Mouse (Mus musculus): Measurements from ENCODE around the gene Fam78a. TPM values are rescaled to one million over a fixed set of nuclear protein-coding genes. Genes with fewer than 3 reads are reported as not detected.

The Fam78a gene
- polyA plus RNA-seq, 2 experiments = 8.9 to 9.8 TPM

DNA sequence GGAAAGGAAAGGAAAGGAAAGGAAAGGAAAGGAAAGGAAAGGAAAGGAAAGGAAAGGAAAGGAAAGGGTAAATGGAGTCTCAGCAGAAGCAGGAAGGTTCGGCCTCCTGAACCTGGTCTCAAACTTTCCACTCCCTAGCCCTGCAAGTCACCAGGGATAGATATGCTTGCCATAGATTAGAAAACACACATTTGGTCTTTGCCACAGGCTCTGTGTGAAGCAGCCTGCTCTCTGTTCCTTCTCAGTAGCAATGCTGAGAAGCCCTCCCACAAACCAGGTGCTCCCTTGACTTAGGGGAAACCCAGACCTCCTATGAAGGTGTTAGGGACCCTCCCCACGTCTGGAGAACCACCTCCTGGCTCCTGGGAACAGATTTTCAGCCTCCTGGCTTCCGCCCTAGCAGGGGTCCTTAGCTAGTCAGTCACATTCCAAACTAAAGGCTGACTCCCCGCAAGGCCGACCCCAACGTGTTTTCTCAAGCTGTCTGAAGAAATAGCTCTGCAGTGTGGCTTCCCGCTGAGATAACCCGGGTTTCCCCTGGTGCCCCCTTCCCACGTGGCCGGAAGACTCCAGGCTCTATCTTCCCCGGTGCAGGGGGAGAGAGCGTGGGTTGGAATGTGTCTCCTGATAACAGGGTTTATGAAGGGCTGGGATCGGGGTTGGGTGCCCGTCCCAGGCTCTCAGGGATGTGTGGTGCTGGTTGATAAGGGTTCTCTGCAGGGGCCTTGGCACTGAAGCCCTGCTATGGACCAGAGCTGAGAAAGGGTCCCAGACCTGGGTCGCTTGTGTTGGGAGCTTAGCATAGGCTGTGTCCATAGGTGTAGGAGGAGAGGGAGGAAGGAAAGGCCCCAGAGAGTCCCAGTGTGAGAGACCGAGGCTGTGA, 43.2 kb upstream of the Fam78a start:
- H3K9ac ChIP-seq (replicated peaks) = peak overlapping the region; percentile 94

GRCm38 (mm10) chr2:32121785-32122184, 37.1 kb upstream of the Fam78a start:
- H3K4me2 ChIP-seq (ENCODE audit: low read depth) = no peak overlapping the region
- no peak overlapping the region for H3K9ac ChIP-seq (replicated peaks)
- no peaks in the 10 kb centered on the region for H3K9me3 ChIP-seq (ENCODE audit: control insufficient read depth, low read length)
- H3K27me3 ChIP-seq (ENCODE audit: control insufficient read depth, insufficient read depth, low read length) = no peaks in the 10 kb centered on the region
- DNase-seq (ENCODE audit: low read depth in 3 of 3, low spot score in 3 of 3) (no peak), ATAC-seq (ENCODE audit: insufficient read depth) (no peak)
- TF ChIP-seq EP300 (IDR thresholded peaks at IDR 0.05; ENCODE audit: low read depth) (no peak), CTCF (IDR thresholded peaks at IDR 0.05; ENCODE audit: low read depth) (no peak)
- 78% methylated on average over 2 of the region's 2 CpGs for WGBS (ENCODE audit: insufficient replicate concordance)
- H3K27ac ChIP-seq = no peak overlapping the region
- H3K4me1 ChIP-seq (replicated peaks; ENCODE audit: control insufficient read depth in 2 of 2, insufficient read depth in 2 of 2, low read length in 1 of 2) = peaks cover 27 to 35% of the 10 kb centered on the region in 2 experiments
- H3K36me3 ChIP-seq (replicated peaks; ENCODE audit: control insufficient read depth, insufficient read depth, low read depth) = no peaks in the 10 kb centered on the region
- H3K4me3 ChIP-seq (ENCODE audit: insufficient read depth in 1 of 2, low read depth in 2 of 2, low read length in 2 of 2) = no peak overlapping the region

More for the DNA sequence above, 43.2 kb upstream of the Fam78a start:
- Histone ChIP-seq H3K9me3 (ENCODE audit: control insufficient read depth, low read length) (no peaks in the 10 kb centered on the region), H3K4me2 (ENCODE audit: low read depth) (peak overlapping the region; percentile 98), H3K27me3 (ENCODE audit: control insufficient read depth, insufficient read depth, low read length) (no peaks in the 10 kb centered on the region), H3K4me3 (ENCODE audit: insufficient read depth in 1 of 2, low read depth in 2 of 2, low read length in 2 of 2) (peak overlapping the region; percentile 41 to 53), H3K27ac (peak overlapping the region; percentile 100), H3K4me1 (replicated peaks; ENCODE audit: control insufficient read depth in 2 of 2, insufficient read depth in 2 of 2, low read length in 1 of 2) (peaks cover 72 to 76% of the 10 kb centered on the region in 2 experiments), H3K36me3 (replicated peaks; ENCODE audit: control insufficient read depth, insufficient read depth, low read depth) (no peaks in the 10 kb centered on the region)
- DNase-seq (ENCODE audit: low read depth in 3 of 3, low spot score in 3 of 3) (peak; percentile 98), ATAC-seq (ENCODE audit: insufficient read depth) (peak; percentile 95)
- TF ChIP-seq CTCF (IDR thresholded peaks at IDR 0.05; ENCODE audit: low read depth) (no peak), EP300 (IDR thresholded peaks at IDR 0.05; ENCODE audit: low read depth) (peak; percentile 98)
- 5% methylated on average over 16 of the region's 16 CpGs for WGBS (ENCODE audit: insufficient replicate concordance)

DNA sequence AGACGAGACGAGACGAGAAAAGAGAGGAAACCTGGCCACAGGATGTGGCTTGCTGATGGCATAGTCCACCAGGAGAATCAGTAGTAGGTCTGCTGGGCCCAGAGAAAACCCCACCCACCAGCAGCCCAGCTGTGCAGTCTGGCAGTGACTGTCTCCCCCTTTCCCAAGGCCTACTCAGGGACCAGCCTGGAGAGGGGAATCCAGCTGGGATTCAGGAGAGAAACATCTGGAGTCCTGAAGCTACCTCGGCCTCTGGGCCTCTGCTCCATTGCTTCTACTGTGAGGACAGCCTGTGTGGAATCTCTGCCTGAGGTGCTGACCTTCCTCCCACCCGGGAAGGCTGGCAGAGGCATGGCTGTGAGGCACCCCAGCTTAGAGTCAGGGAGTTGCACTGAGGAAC, 36.5 kb upstream of the Fam78a start:
- Histone ChIP-seq H3K27ac (peak overlapping the region; percentile 61), H3K9ac (replicated peaks) (peak overlapping the region; percentile 34), H3K4me1 (replicated peaks; ENCODE audit: control insufficient read depth in 2 of 2, insufficient read depth in 2 of 2, low read length in 1 of 2) (peaks cover 25 to 36% of the 10 kb centered on the region in 2 experiments), H3K9me3 (ENCODE audit: control insufficient read depth, low read length) (no peaks in the 10 kb centered on the region), H3K36me3 (replicated peaks; ENCODE audit: control insufficient read depth, insufficient read depth, low read depth) (no peaks in the 10 kb centered on the region), H3K4me3 (ENCODE audit: insufficient read depth in 1 of 2, low read depth in 2 of 2, low read length in 2 of 2) (no peak overlapping the region; a peak in 1 of 4 replicates), H3K27me3 (ENCODE audit: control insufficient read depth, insufficient read depth, low read length) (no peaks in the 10 kb centered on the region), H3K4me2 (ENCODE audit: low read depth) (peak overlapping the region; percentile 25)
- no peak for TF ChIP-seq CTCF (IDR thresholded peaks at IDR 0.05; ENCODE audit: low read depth)
- peak; percentile 24; the same call in 1 of the 2 replicates for ATAC-seq (ENCODE audit: insufficient read depth)
- DNase-seq (ENCODE audit: low read depth in 3 of 3, low spot score in 3 of 3) = no peak
- WGBS (ENCODE audit: insufficient replicate concordance) = 31% methylated on average over 5 of the region's 5 CpGs

DNA sequence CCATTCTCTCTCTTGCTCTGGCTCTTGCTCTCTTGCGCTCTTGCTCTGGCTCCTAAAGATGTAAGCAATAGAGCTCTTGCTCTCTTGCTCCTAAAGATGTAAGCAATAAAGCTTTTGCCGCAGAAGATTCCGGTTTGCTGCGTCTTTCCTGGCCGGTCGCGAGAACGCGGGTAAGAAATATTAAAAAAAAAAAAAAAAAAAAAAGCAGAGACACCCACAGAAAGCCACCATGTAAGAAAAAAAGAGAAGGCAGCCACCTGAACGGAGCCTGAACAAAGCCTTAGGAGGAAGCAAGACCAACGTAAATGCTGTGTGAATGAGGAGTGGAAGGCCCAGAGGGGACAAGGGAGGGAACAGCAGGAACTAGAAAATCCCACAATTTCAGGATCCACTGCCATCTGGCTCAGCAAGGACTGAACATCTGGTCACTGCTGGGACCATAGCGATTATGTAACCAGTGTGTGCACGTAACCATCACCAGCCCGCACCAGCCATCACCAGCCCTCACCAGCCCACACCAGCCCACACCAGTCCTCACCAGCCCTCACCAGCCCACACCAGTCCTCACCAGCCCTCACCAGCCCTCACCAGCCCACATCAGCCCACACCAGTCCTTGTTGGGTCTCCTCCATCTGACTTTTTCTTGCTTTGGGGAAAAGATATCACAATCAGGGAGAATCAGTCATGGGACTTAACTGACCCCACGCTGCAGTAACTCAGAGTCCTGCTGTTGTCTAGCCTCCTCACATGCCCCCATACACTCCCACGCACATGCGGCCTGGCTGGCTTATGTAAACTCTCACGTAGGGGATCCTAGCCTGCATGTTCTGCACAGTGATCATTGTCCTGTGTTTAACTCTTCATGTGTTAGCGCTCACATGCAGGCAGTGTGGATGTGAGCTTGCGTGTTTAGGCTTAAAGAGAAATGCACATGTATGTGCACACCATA, 35.4 kb upstream of the Fam78a start:
- H3K4me2 ChIP-seq (ENCODE audit: low read depth) = peak overlapping the region; percentile 38
- WGBS (ENCODE audit: insufficient replicate concordance) = 84% methylated on average over 20 of the region's 20 CpGs
- peaks cover 29 to 38% of the 10 kb centered on the region in 2 experiments for H3K4me1 ChIP-seq (replicated peaks; ENCODE audit: control insufficient read depth in 2 of 2, insufficient read depth in 2 of 2, low read length in 1 of 2)
- H3K27me3 ChIP-seq (ENCODE audit: control insufficient read depth, insufficient read depth, low read length) = no peaks in the 10 kb centered on the region
- no peaks in the 10 kb centered on the region for H3K9me3 ChIP-seq (ENCODE audit: control insufficient read depth, low read length)
- no peaks in the 10 kb centered on the region for H3K36me3 ChIP-seq (replicated peaks; ENCODE audit: control insufficient read depth, insufficient read depth, low read depth)
- H3K27ac ChIP-seq = peak overlapping the region; percentile 44
- ATAC-seq (ENCODE audit: insufficient read depth) (no peak), DNase-seq (ENCODE audit: low read depth in 3 of 3, low spot score in 3 of 3) (no peak)
- no peak overlapping the region; a peak in 1 of 4 replicates for H3K4me3 ChIP-seq (ENCODE audit: insufficient read depth in 1 of 2, low read depth in 2 of 2, low read length in 2 of 2)
- TF ChIP-seq EP300 (IDR thresholded peaks at IDR 0.05; ENCODE audit: low read depth) (no peak), CTCF (IDR thresholded peaks at IDR 0.05; ENCODE audit: low read depth) (no peak)
- H3K9ac ChIP-seq (replicated peaks) = 0 out of 2 replicates have a peak overlapping the region, but pooled peaks have one; percentile 13

All from liver, embryonic 14.5 days (tissue).